Mouse (Mus musculus): ENCODE measurements around the gene A1cf.

Gene A1cf

GRCm38 (mm10) chr19:31953799-31954198 is 85.2 kb downstream of the A1cf start:
- no peak for DNase-seq (ENCODE audit: low spot score in 2 of 2)

DNA sequence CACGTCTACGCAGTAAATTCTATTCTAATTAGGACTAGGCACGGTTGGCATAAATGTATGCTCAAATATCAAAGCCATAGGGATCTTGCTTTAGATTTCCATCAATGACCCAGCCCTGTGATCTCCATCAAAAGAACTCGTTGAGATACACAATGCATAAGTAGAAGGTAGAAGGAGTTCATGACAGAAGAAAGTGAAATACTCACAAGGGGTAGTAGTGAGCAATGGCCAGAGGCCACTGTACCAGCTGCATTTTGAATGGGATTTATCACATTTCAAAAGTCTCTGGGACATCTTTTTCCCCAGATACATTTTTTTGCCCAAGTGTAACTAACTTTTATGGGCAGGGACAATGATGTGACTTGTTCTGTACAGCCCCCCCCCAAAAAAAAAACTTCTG is 85.7 kb downstream of the A1cf start:
- no peak for DNase-seq (ENCODE audit: low spot score in 2 of 2)

GRCm38 (mm10) chr19:31954696-31955095 is 86.1 kb downstream of the A1cf start:
- DNase-seq (ENCODE audit: low spot score in 2 of 2) = no peak

GRCm38 (mm10) chr19:31956359-31956758 is 87.8 kb downstream of the A1cf start:
- DNase-seq (ENCODE audit: low spot score in 2 of 2) = no peak

DNA sequence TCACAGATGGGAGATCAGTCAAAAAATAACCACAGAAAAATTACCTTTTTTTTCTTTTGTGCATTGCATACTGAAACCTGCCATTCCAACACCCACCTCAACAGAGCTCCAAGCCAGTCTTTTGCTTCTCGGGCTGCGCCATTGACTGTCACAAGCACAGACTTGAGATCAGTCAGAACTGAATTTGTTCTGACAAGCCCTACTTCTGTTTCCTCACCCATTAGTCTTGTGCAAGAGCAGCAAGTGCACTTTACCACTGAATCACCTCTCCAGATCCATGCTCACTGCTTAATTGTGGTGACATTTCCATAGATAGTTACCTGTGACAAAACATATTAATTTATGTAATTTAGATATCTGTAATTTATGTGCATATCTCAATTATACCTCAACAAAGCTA is 91.9 kb downstream of the A1cf start:
- DNase-seq (ENCODE audit: low spot score in 2 of 2) = no peak

- no peak for DNase-seq (ENCODE audit: low spot score in 2 of 2)
These were observed 94.6 kb downstream of the A1cf start for GRCm38 (mm10) chr19:31963147-31963546.

GRCm38 (mm10) chr19:31967933-31968532 is 99.5 kb downstream of the A1cf start:
- no peak for DNase-seq (ENCODE audit: low spot score in 2 of 2)

GRCm38 (mm10) chr19:31971405-31971804 is 102.8 kb downstream of the A1cf start:
- DNase-seq (ENCODE audit: low spot score in 2 of 2) = no peak

DNA sequence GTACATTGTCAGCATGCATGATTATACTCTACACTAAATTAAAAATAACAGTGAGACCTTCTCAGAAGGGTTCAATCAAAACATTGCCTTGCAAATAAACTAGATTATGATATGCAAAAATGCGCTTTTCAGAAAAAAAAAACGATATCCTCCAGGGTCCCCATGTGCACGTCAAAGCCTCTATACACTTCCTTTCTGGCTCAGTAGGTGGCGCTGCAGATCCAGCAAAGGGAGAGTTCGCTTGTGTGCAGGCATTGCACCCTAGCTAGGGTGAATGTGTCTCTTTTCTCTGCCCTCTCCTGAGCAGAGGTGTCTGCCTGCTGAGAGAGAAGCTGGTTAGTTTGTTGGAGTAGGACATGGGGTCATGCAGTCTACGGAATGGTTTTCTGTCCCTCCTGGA is 103.4 kb downstream of the A1cf start:
- peak; percentile 80 to 91 for DNase-seq (ENCODE audit: low spot score in 2 of 2)

- peak in 1 of 2 experiments; percentile 44 for DNase-seq (ENCODE audit: low spot score in 2 of 2)
These were observed 107.3 kb downstream of the A1cf start for GRCm38 (mm10) chr19:31975882-31976281.

DNA sequence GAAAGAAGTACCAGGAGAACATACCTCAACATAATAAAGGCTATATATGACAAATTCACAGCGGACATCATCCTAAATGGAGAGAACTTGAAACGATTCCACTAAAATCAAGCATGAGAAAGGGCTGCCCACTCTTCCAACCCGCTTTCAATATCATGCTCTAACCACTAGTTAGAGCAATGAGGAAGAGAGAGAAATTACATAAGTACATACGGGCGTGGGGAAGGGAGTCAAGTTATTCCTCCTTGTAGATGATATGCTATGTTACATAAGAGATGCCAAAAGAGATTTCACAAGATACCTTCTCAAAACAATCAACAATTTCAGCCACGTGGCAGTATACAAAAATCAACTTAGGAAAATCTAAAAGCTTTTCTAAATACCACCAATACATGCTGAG is 122.5 kb downstream of the A1cf start:
- no peak for DNase-seq (ENCODE audit: low spot score in 2 of 2)

- no peak for DNase-seq (ENCODE audit: low spot score in 2 of 2)
These were observed 128.4 kb downstream of the A1cf start for GRCm38 (mm10) chr19:31996916-31997315.

All from spleen, postnatal 4 days (tissue).